Mouse (Mus musculus) neural tube, embryonic 14.5 days (tissue): ENCODE results near the gene Abcc5. TPM values are rescaled to one million over a fixed set of nuclear protein-coding genes. Genes with fewer than 3 reads are reported as not detected.
"Not testable (repeated sequence)": the region's sequence is repeated elsewhere in the genome, so short reads cannot be mapped to it uniquely, and the experiment has no call there.

Source experiments
- ATAC-seq: fragments of 200-750 bp; cut with Nextera tagmentation; 2 replicates; pipeline ENCODE4 v1.8.0; 2017; ENCODE audit warnings: low read depth, mild to moderate bottlenecking, moderate TSS enrichment, moderate library complexity
- H3K27ac ChIP-seq: fragments of 300-500 bp; sonication (generic); 2 replicates; pipeline ENCODE4 v1.5.1; 2014; ENCODE audit warnings: low read depth, mild to moderate bottlenecking, control low read depth, low read length, moderate library complexity, mixed read lengths
- H3K27me3 ChIP-seq: fragments of 300-500 bp; sonication (generic); 2 replicates; pipeline ENCODE4 v1.6.1; 2014; ENCODE audit warnings: low read length; ENCODE audit not compliant: control insufficient read depth, insufficient read depth
- H3K36me3 ChIP-seq: fragments of 300-500 bp; sonication (generic); 2 replicates; pipeline ENCODE4 v1.6.1; 2014; ENCODE audit warnings: low read length, mixed read lengths; ENCODE audit not compliant: control insufficient read depth, insufficient read depth
- H3K4me1 ChIP-seq: fragments of 300-500 bp; sonication (generic); 2 replicates; pipeline ENCODE4 v1.6.1; 2014; ENCODE audit warnings: low read length; ENCODE audit not compliant: control insufficient read depth, insufficient read depth
- H3K4me2 ChIP-seq: fragments of 300-500 bp; sonication (generic); 2 replicates; pipeline ENCODE4 v1.6.1; 2014; ENCODE audit warnings: mild to moderate bottlenecking, low read depth, low read length, control low read depth
- H3K4me3 ChIP-seq: fragments of 300-500 bp; sonication (generic); 2 replicates; pipeline ENCODE4 v1.5.1; 2014; ENCODE audit warnings: low read depth, low read length, control low read depth, mixed read lengths
- H3K9ac ChIP-seq: fragments of 300-500 bp; sonication (generic); replicated peaks from 2 replicates; pipeline ENCODE4 v1.6.1; 2014; ENCODE audit warnings: low read depth, mild to moderate bottlenecking, control low read depth, low read length, mixed read lengths
- H3K9me3 ChIP-seq: fragments of 300-500 bp; sonication (generic); 2 replicates; pipeline ENCODE4 v1.6.1; 2016; ENCODE audit warnings: low read length; ENCODE audit not compliant: control insufficient read depth
- WGBS: fragments of 180-500 bp; shearing (Covaris S2); extraction: QIAGEN DNeasy Blood & Tissue Kit; methylation state at CpG from one replicate; pipeline ENCODE4 v1.1.7; 2014; 5-methylcytosine and 5-hydroxymethylcytosine counted together
- polyA plus RNA-seq: library from polyadenylated mRNA; unstranded; fragments of >200 nt; fragmentation: Nextera tagmentation; extraction: Ambion mirVana; gene quantifications from 2 replicates; pipeline ENCODE4 v1.2.1, GENCODE M21; 2014

Abcc5 gene
- polyA plus RNA-seq, 1 experiment from 2014 or later, result 173 TPM

GRCm38 (mm10) chr16:20391753-20392152 lies 34.4 kb downstream of the Abcc5 start:
- Histone ChIP-seq H3K27ac (no peak overlapping the region), H3K4me2 (no peak overlapping the region), H3K4me1 (no peaks in the 10 kb centered on the region), H3K36me3 (peaks cover 27% of the 10 kb centered on the region), H3K9ac (no peak overlapping the region), H3K9me3 (no peaks in the 10 kb centered on the region), H3K27me3 (no peaks in the 10 kb centered on the region), H3K4me3 (no peak overlapping the region)
- ATAC-seq, result no peak
- 91% methylated on average over 3 of the region's 3 CpGs for WGBS

GRCm38 (mm10) chr16:20390233-20390632 lies 36.0 kb downstream of the Abcc5 start:
- peaks cover 27% of the 10 kb centered on the region for H3K36me3 ChIP-seq

GRCm38 (mm10) chr16:20381031-20381430 lies 45.2 kb downstream of the Abcc5 start:
- H3K27me3 ChIP-seq, result no peaks in the 10 kb centered on the region
- H3K4me1 ChIP-seq, result no peaks in the 10 kb centered on the region
- H3K36me3 ChIP-seq, result peaks cover 22% of the 10 kb centered on the region
- H3K4me3 ChIP-seq, result no peak overlapping the region
- no peaks in the 10 kb centered on the region for H3K9me3 ChIP-seq
- H3K27ac ChIP-seq, result no peak overlapping the region
- H3K4me2 ChIP-seq, result no peak overlapping the region
- ATAC-seq, result no peak
- WGBS, result 60% methylated on average over 5 of the region's 5 CpGs
- H3K9ac ChIP-seq, result no peak overlapping the region

More at GRCm38 (mm10) chr16:20390233-20390632, 36.0 kb downstream of the Abcc5 start:
- no peak for ATAC-seq
- no peaks in the 10 kb centered on the region for H3K27me3 ChIP-seq
- WGBS, result 71% methylated on average over 6 of the region's 6 CpGs
- H3K9ac ChIP-seq, result no peak overlapping the region
- H3K4me2 ChIP-seq, result no peak overlapping the region
- H3K4me1 ChIP-seq, result no peaks in the 10 kb centered on the region
- no peak overlapping the region for H3K4me3 ChIP-seq
- no peak overlapping the region for H3K27ac ChIP-seq
- no peaks in the 10 kb centered on the region for H3K9me3 ChIP-seq

GRCm38 (mm10) chr16:20375341-20375740 lies 50.9 kb downstream of the Abcc5 start:
- WGBS, result 88% methylated on average over 5 of the region's 5 CpGs
- Histone ChIP-seq H3K4me2 (no peak overlapping the region), H3K27me3 (no peaks in the 10 kb centered on the region), H3K9ac (no peak overlapping the region), H3K27ac (no peak overlapping the region), H3K4me3 (no peak overlapping the region), H3K36me3 (peaks cover 59% of the 10 kb centered on the region), H3K9me3 (no peaks in the 10 kb centered on the region), H3K4me1 (no peaks in the 10 kb centered on the region)
- no peak for ATAC-seq

- Histone ChIP-seq H3K9ac (no peak overlapping the region), H3K36me3 (peaks cover 68% of the 10 kb centered on the region)
Measured at GRCm38 (mm10) chr16:20371731-20372130, 54.5 kb downstream of the Abcc5 start.

GRCm38 (mm10) chr16:20368221-20368620 lies 58.0 kb downstream of the Abcc5 start:
- Histone ChIP-seq H3K27ac (no peak overlapping the region), H3K27me3 (no peaks in the 10 kb centered on the region), H3K9me3 (no peaks in the 10 kb centered on the region), H3K4me2 (no peak overlapping the region), H3K4me1 (no peaks in the 10 kb centered on the region), H3K9ac (no peak overlapping the region), H3K36me3 (peaks cover 74% of the 10 kb centered on the region), H3K4me3 (no peak overlapping the region)
- WGBS, result 98% methylated on average over 9 of the region's 9 CpGs
- ATAC-seq, result no peak

More at GRCm38 (mm10) chr16:20371731-20372130, 54.5 kb downstream of the Abcc5 start:
- 92% methylated on average over 4 of the region's 4 CpGs for WGBS
- no peak for ATAC-seq
- Histone ChIP-seq H3K27me3 (no peaks in the 10 kb centered on the region), H3K4me3 (no peak overlapping the region), H3K27ac (no peak overlapping the region), H3K4me2 (no peak overlapping the region), H3K9me3 (no peaks in the 10 kb centered on the region), H3K4me1 (no peaks in the 10 kb centered on the region)

GRCm38 (mm10) chr16:20362121-20362520 lies 64.1 kb downstream of the Abcc5 start:
- Histone ChIP-seq H3K27me3 (no peaks in the 10 kb centered on the region), H3K9me3 (no peaks in the 10 kb centered on the region), H3K9ac (no peak overlapping the region), H3K4me2 (no peak overlapping the region), H3K27ac (no peak overlapping the region), H3K4me3 (no peak overlapping the region), H3K4me1 (no peaks in the 10 kb centered on the region), H3K36me3 (peaks cover 65% of the 10 kb centered on the region)
- 93% methylated on average over 11 of the region's 11 CpGs for WGBS
- no peak for ATAC-seq

GRCm38 (mm10) chr16:20361496-20361895 lies 64.7 kb downstream of the Abcc5 start:
- ATAC-seq, H3K27me3 ChIP-seq, H3K4me1 ChIP-seq, H3K4me3 ChIP-seq, H3K27ac ChIP-seq, H3K4me2 ChIP-seq, H3K9ac ChIP-seq, H3K9me3 ChIP-seq: not testable (repeated sequence)
- H3K36me3 ChIP-seq, result peaks cover 64% of the 10 kb centered on the region
- WGBS, result 94% methylated on average over 3 of the region's 3 CpGs

- no peaks in the 10 kb centered on the region for H3K9me3 ChIP-seq
- H3K27ac ChIP-seq, result no peak overlapping the region
- H3K4me2 ChIP-seq, result no peak overlapping the region
- WGBS, result 83% methylated on average over 9 of the region's 9 CpGs
- H3K4me1 ChIP-seq, result no peaks in the 10 kb centered on the region
- no peak overlapping the region for H3K4me3 ChIP-seq
- ATAC-seq, result no peak
- H3K9ac ChIP-seq, result no peak overlapping the region
- H3K27me3 ChIP-seq, result no peaks in the 10 kb centered on the region
- H3K36me3 ChIP-seq, result peaks cover 66% of the 10 kb centered on the region
Measured at GRCm38 (mm10) chr16:20359643-20360295, 66.4 kb downstream of the Abcc5 start.
